Mouse (Mus musculus) small intestine, adult 2 months (tissue): ENCODE measurements around the gene Nfe2l3.

Experiments used
- CTCF ChIP-seq: fragments of 200-500 bp; IDR thresholded peaks from 2 replicates; pipeline ENCODE4 v1.5.1; 2012; ENCODE audit warnings: low read depth, mild to moderate bottlenecking, control low read depth, inconsistent platforms, low read length, moderate library complexity, mixed read lengths; ENCODE audit not compliant: insufficient replicate concordance, insufficient read length; ENCODE audit errors: extremely low read depth
- POLR2A ChIP-seq: fragments of 200-500 bp; IDR thresholded peaks from 2 replicates; pipeline ENCODE4 v1.6.1; 2012; ENCODE audit warnings: low read depth, mild to moderate bottlenecking, control low read depth, inconsistent platforms, low read length, moderate library complexity

DNA sequence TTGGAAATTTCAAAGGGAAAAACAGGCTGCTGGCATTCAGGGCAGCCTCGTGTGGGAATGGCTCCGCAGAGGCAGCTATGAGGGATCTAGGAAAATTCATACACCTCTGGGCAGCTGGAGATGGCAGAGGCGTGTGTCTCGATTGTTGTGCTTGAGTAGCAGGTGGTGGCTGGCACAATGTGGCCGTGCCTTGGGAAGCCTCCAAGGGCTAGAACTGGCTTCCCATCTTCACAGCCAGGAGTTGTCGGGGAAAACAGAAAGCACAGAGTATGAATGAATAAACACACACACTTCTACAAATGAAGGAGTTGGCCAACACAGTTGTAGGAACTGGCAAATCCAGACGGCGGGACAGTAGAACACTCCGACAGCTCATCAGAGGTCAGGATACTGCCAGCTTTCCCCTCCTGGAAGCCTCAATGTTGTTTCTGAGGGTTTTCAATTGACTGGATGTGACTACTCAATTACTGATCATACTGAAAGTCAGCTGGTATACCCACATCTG, 6.4 kb downstream of the Nfe2l3 start:
- TF ChIP-seq CTCF (no peak), POLR2A (no peak)
